ENCODE assay signal across 8 mouse cellular contexts in the genomic region with DNA sequence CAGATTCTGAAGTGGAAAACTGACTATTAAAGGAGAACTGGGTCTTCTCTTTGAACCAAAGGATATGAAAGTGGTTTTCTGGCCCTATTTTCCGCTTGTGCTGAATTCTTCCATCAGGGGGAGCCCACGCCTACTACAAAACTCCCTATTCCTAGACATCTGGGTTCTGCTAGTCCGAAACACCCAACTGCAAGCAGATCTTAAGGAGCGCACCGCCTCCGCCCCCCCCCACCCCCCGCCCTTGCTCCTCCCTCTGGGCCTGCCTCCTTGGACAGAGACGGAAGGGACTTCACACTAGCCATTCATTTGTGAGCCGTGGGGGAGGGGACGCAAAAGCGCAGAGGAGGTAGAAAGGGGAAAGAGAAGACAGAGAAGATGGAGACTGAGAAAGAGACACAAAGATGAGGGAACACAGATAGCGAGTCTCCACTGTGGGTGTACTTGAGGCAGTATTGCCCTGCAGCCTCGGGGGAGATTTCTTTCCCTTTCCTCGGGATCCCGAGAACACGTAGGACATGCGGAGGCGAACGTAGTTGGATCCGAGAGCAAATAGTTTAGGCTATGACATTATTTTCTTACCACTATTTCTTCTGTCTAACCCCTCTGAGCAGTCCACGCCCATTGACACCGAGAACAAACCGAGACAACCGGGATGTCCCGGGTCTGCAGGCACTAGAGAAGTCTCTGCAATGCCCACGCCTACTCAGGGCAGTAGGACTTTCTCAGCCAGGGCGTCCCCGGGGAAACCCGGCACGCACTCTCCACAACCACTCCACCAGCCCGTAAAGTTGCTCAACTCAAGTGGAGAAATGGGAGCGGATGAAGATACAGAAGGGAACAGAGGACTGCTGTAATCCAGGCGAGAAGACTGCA. TPM values are rescaled to one million over a fixed set of nuclear protein-coding genes. Genes with fewer than 3 reads are reported as not detected.
DNase-seq lines count a peak whose midpoint lies in the region; ATAC-seq and TF ChIP-seq lines count a peak whose summit lies in the region.

No protein-coding gene starts in this region.

- intact Hi-C loops in left cerebral cortex, adult 2 months (cut with DNase I): no loop called here

- H3K4me3 ChIP-seq in left cerebral cortex, adult 2 months: peak overlapping the region; percentile 73

- peak; percentile 95 for DNase-seq in adipocyte (ENCODE audit: low spot score)
- peak; percentile 60 for DNase-seq in gastrocnemius, postnatal 10 days
- peak; percentile 74 for DNase-seq in induced T-regulatory cell, adult 2 months (ENCODE audit: low read depth)
- DNase-seq in left cerebral cortex, adult 2 months (ENCODE audit: extremely low spot score in 1 of 2, low spot score in 2 of 2): peak; percentile 57 to 66
- peak; percentile 79 to 80 for DNase-seq in lung, postnatal 4 days
- DNase-seq in retina, postnatal 1 day: peak; percentile 87
- DNase-seq in urinary bladder, postnatal 36 days (ENCODE audit: low spot score in 2 of 2): peak; percentile 44 to 63

- peak; percentile 62 for ATAC-seq in common myeloid progenitor, adult 5-6 weeks (replicated peaks; ENCODE audit: low read depth, poor library complexity, severe bottlenecking)

- TF ChIP-seq CTCF in left cerebral cortex, adult 2 months (IDR thresholded peaks at IDR 0.05): peak; percentile 64

- peak overlapping the region; percentile 45; the same call in 1 of the 2 replicates for H3K27ac ChIP-seq in left cerebral cortex, adult 2 months

RNA-seq across cellular contexts. Expression of a gene that starts 1.8 kb away (rescaled TPM):
- total RNA-seq in common myeloid progenitor, adult 5-6 weeks (2017): 0.18 and 0.97 TPM in 2 replicates
- 10 to 100 TPM; 42.1 to 69.9 TPM for total RNA-seq in gastrocnemius, postnatal 10 days (2021)
- total RNA-seq in left cerebral cortex, adult 2 months (2021): 10 to 100 TPM; 14.1 to 14.4 TPM

Comparison
In these comparisons a context has a peak if more than half of its experiments do, and no peak if none do; other contexts are left out.
1. Peak in every context shown above with its lines: DNase-seq, ATAC-seq, H3K4me3 ChIP-seq and H3K27ac ChIP-seq.